Mouse (Mus musculus): ENCODE data around the gene Mcpt4. TPM values are rescaled to one million over a fixed set of nuclear protein-coding genes. Genes with fewer than 3 reads are reported as not detected.

Mcpt4 gene
- polyA plus RNA-seq, 1 experiment: 0.92 TPM

Other genes starting within 250 kb of the Mcpt4 start
- gene Nfatc4, start 239.2 kb downstream of the Mcpt4 start, polyA plus RNA-seq (2012; rRNA removed): 12.1 and 12.7 TPM in 2 replicates
- 3.4 and 4.9 TPM in 2 replicates for gene Nynrin, start 208.3 kb downstream of the Mcpt4 start, polyA plus RNA-seq (2012; rRNA removed)
- 0.28 and 0.54 TPM in 2 replicates for gene Cbln3, start 177.9 kb downstream of the Mcpt4 start, polyA plus RNA-seq (2012; rRNA removed)
- gene Khnyn, start 177.4 kb downstream of the Mcpt4 start, polyA plus RNA-seq (2012; rRNA removed): 14.3 and 14.7 TPM in 2 replicates
- gene Sdr39u1, start 162.0 kb downstream of the Mcpt4 start, polyA plus RNA-seq (2012; rRNA removed): 62.6 and 68.9 TPM in 2 replicates
- gene Cma1, start 117.6 kb downstream of the Mcpt4 start, polyA plus RNA-seq (2012; rRNA removed): 2.0 and 2.6 TPM in 2 replicates
- gene Cma2, start 111.3 kb downstream of the Mcpt4 start, polyA plus RNA-seq (2012; rRNA removed): not detected in 2 replicates
- not detected in 2 replicates for gene Mcpt1, start 44.3 kb downstream of the Mcpt4 start, polyA plus RNA-seq (2012; rRNA removed)
- gene Mcpt9, start 31.8 kb downstream of the Mcpt4 start, polyA plus RNA-seq (2012; rRNA removed): not detected in 2 replicates
- gene Mcpt2, start 20.3 kb downstream of the Mcpt4 start, polyA plus RNA-seq (2012; rRNA removed): not detected in 2 replicates
- not detected in 2 replicates for gene Mcpt8, start 23.0 kb upstream of the Mcpt4 start, polyA plus RNA-seq (2012; rRNA removed)
- gene Ctsg, start 40.3 kb upstream of the Mcpt4 start, polyA plus RNA-seq (2012; rRNA removed): 0.11 and 0.20 TPM in 2 replicates
- gene Gzme, start 58.3 kb upstream of the Mcpt4 start, polyA plus RNA-seq (2012; rRNA removed): not detected in 2 replicates
- not detected in 2 replicates for gene Gzmd, start 70.3 kb upstream of the Mcpt4 start, polyA plus RNA-seq (2012; rRNA removed)
- not detected in 2 replicates for gene Gzmg, start 97.3 kb upstream of the Mcpt4 start, polyA plus RNA-seq (2012; rRNA removed)
- not detected in 2 replicates for gene Gzmn, start 112.3 kb upstream of the Mcpt4 start, polyA plus RNA-seq (2012; rRNA removed)
- gene Gzmf, start 149.1 kb upstream of the Mcpt4 start, polyA plus RNA-seq (2012; rRNA removed): not detected in 2 replicates
- 0.19 TPM in 1 of 2 replicates, not detected in the other for gene Gzmc, start 172.3 kb upstream of the Mcpt4 start, polyA plus RNA-seq (2012; rRNA removed)
- gene Gzmb, start 199.9 kb upstream of the Mcpt4 start, polyA plus RNA-seq (2012; rRNA removed): 0.78 and 1.3 TPM in 2 replicates